Mouse (Mus musculus) myocyte (in vitro differentiated cells): ENCODE results near the gene Lsm2. TPM values are rescaled to one million over a fixed set of nuclear protein-coding genes. Genes with fewer than 3 reads are reported as not detected.

Experiments
- H3K27me3 ChIP-seq: one replicate; pipeline ENCODE4 v1.6.1; 2011; ENCODE audit not compliant: control insufficient read depth, insufficient read depth, insufficient read length
- H3K36me3 ChIP-seq: one replicate; pipeline ENCODE4 v1.6.1; 2011; ENCODE audit not compliant: control insufficient read depth, insufficient read depth
- H3K4me2 ChIP-seq: one replicate; pipeline ENCODE4 v1.6.1; 2011; ENCODE audit warnings: low read depth, control low read depth
- H3K4me3 ChIP-seq: one replicate; pipeline ENCODE4 v1.5.1; 2011; ENCODE audit warnings: mild to moderate bottlenecking, control low read depth, moderate library complexity
- H3K79me2 ChIP-seq: one replicate; pipeline ENCODE4 v1.6.1; 2011; ENCODE audit not compliant: control insufficient read depth, insufficient read depth
- H3ac ChIP-seq: one replicate; pipeline ENCODE4 v1.6.1; 2011; ENCODE audit not compliant: control insufficient read depth, insufficient read length
- CEBPB ChIP-seq: IDR thresholded peaks from 2 replicates; pipeline ENCODE4 v1.6.1; 2011; ENCODE audit warnings: mild to moderate bottlenecking, moderate library complexity; ENCODE audit not compliant: poor library complexity, insufficient read depth, severe bottlenecking
- E2F4 ChIP-seq: IDR thresholded peaks from one replicate; pipeline ENCODE4 v1.6.1; 2011; ENCODE audit warnings: mild to moderate bottlenecking, control low read depth, moderate library complexity; ENCODE audit not compliant: insufficient read depth
- MAX ChIP-seq: IDR thresholded peaks from one replicate; pipeline ENCODE4 v1.6.1; 2011; ENCODE audit warnings: low read depth, mild to moderate bottlenecking, control low read depth
- MYOD1 ChIP-seq, 3 experiments: IDR thresholded peaks; one replicate each; pipeline ENCODE4 v1.6.1; 2011; ENCODE audit warnings: control low read depth in 2 of 3, low read depth in 2 of 3, mild to moderate bottlenecking in 2 of 3, moderate library complexity in 1 of 3; ENCODE audit not compliant: insufficient read length in 2 of 3, control insufficient read depth in 1 of 3
- MYOG ChIP-seq, 3 experiments: IDR thresholded peaks; one replicate each; pipeline ENCODE4 v1.6.1; 2011; ENCODE audit warnings: control low read depth in 2 of 3, low read depth in 2 of 3, mild to moderate bottlenecking in 2 of 3; ENCODE audit not compliant: insufficient read length in 2 of 3, control insufficient read depth in 1 of 3, insufficient read depth in 1 of 3
- POLR2A ChIP-seq: IDR thresholded peaks from one replicate; pipeline ENCODE4 v1.6.1; 2011; ENCODE audit warnings: low read depth, mild to moderate bottlenecking, control low read depth, moderate library complexity; ENCODE audit not compliant: insufficient read length
- POLR2AphosphoS2 ChIP-seq: IDR thresholded peaks from one replicate; pipeline ENCODE4 v1.6.1; 2011; ENCODE audit warnings: low read depth, control low read depth; ENCODE audit not compliant: insufficient read length
- REST ChIP-seq: IDR thresholded peaks from one replicate; pipeline ENCODE4 v1.6.1; 2011; ENCODE audit warnings: mild to moderate bottlenecking, control low read depth, moderate library complexity; ENCODE audit not compliant: insufficient read depth, insufficient read length
- SRF ChIP-seq: IDR thresholded peaks from one replicate; pipeline ENCODE4 v1.6.1; 2011; ENCODE audit warnings: low read depth; ENCODE audit not compliant: control insufficient read depth, insufficient read length
- TCF12 ChIP-seq: IDR thresholded peaks from one replicate; pipeline ENCODE4 v1.6.1; 2011; ENCODE audit warnings: mild to moderate bottlenecking, control low read depth; ENCODE audit not compliant: poor library complexity, insufficient read depth, severe bottlenecking
- TCF3 ChIP-seq: IDR thresholded peaks from one replicate; pipeline ENCODE4 v1.6.1; 2011; ENCODE audit warnings: low read depth, control low read depth; ENCODE audit not compliant: insufficient read length
- USF1 ChIP-seq: IDR thresholded peaks from one replicate; pipeline ENCODE4 v1.6.1; 2011; ENCODE audit warnings: low read depth, mild to moderate bottlenecking, control low read depth, moderate library complexity
- polyA plus RNA-seq: library from polyadenylated mRNA; unstranded; fragments of >200 nt; fragmentation: generic; extraction: Trizol; gene quantifications from one replicate; pipeline ENCODE4 v1.2.1, GENCODE M21; 2012; ENCODE audit warnings: missing spikeins

Lsm2 gene
- polyA plus RNA-seq, 1 experiment, result 52.3 TPM

DNA sequence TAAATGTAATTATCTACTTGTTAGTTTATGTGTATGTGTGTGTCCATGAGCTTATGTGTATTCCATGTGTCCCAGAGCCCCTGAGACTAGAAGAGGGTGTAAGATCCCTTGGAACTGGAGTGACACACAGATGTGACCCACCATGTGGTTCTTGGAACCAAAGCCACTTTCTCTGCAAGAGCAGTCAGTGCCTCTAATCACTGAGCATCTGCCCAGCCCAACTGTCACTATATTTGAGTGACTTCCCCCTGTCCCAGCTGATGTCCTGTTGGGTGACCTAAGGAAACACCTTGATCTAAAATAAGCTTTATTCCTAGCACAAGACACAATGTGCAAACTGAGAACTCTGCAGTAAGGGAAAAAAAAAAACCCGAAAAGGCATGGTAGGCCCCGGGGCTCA is 46.7 kb downstream of the Lsm2 start:
- TF ChIP-seq CEBPB (no peak), MYOG (IDR thresholded peaks at IDR 0.05; ENCODE audit: control insufficient read depth in 1 of 3, insufficient read depth in 1 of 3, insufficient read length in 2 of 3, low read depth in 2 of 3) (no peak), MYOD1 (IDR thresholded peaks at IDR 0.05; ENCODE audit: control insufficient read depth in 1 of 3, insufficient read length in 2 of 3, low read depth in 2 of 3) (no peak), POLR2A (no peak), MAX (no peak)
- no peak overlapping the region for H3K4me3 ChIP-seq
- H3K4me2 ChIP-seq, result no peak overlapping the region
- H3ac ChIP-seq, result no peak overlapping the region
- no peaks in the 10 kb centered on the region for H3K27me3 ChIP-seq
- H3K36me3 ChIP-seq, result no peaks in the 10 kb centered on the region
- no peaks in the 10 kb centered on the region for H3K79me2 ChIP-seq

DNA sequence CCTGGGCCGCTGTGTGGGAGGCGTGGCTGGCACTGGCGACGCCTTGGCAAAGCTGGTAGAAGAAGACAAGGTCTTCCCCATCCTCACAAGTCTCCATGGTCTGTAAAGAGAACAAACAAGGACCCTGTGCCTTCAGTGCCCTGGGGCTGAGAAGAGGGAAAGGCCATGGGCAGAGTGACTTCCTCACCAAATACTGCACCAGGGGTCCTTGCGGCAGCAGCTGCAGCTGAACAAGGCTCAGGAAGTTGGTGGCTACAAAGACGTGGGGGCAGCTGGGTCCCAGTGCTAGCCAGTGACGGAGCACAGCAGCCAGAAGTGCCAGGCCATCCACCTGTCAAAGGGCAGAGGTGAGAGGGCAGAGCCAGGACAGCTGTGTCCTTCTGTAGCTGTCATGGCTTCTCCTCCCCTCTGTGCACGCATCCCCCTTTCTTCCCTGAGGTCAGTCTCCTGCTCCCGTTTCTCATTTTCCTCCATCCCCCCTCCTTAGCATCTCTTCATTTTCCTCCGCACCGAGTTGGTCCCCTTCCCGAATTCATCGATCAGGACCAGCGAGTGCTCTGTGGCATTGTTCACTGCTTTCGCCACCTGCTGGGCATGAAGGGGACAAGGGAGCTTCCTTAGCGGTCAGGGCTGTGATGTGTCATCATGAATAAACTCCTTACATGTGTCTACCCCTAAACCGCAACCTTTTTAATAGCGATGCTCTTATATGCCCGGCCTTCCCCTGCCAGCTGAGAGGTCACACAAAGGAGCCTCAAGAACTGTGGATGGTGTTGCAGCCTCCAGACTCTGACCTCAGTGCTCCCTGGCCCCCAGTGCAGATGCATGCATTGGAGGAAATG is 48.2 kb downstream of the Lsm2 start:
- H3K4me2 ChIP-seq, result peak overlapping the region; percentile 45
- no peak overlapping the region for H3ac ChIP-seq
- H3K36me3 ChIP-seq, result no peaks in the 10 kb centered on the region
- H3K4me3 ChIP-seq, result no peak overlapping the region
- no peaks in the 10 kb centered on the region for H3K27me3 ChIP-seq
- TF ChIP-seq E2F4 (no peak), MYOG (IDR thresholded peaks at IDR 0.05; ENCODE audit: control insufficient read depth in 1 of 3, insufficient read depth in 1 of 3, insufficient read length in 2 of 3, low read depth in 2 of 3) (peak in 2 of 3 experiments; percentile 75 to 80), USF1 (no peak), TCF12 (no peak), TCF3 (no peak), POLR2AphosphoS2 (no peak), MYOD1 (IDR thresholded peaks at IDR 0.05; ENCODE audit: control insufficient read depth in 1 of 3, insufficient read length in 2 of 3, low read depth in 2 of 3) (peak in 2 of 3 experiments; percentile 56 to 86)
- H3K79me2 ChIP-seq, result no peaks in the 10 kb centered on the region

DNA sequence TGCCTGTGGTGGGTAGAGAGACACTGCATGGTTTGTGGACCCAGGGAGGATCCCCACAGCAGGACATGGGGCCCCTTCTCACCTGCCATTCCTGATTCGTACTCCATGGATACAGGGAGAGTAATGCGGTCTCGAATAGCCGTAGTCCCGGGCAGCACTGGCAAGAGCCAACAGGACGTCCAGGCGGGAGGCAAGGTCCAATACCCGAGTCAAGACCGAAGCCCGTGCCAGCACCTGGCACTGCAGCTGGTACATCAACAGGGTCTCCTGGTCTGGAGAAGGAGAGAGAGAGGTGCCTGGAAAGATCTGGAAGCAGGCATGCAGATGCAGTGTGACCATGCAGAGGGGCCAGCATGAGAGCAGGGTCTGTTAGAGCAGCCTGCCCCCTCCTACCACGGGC is 49.6 kb downstream of the Lsm2 start:
- TF ChIP-seq CEBPB (no peak), MAX (no peak), POLR2AphosphoS2 (no peak), USF1 (no peak), MYOG (IDR thresholded peaks at IDR 0.05; ENCODE audit: control insufficient read depth in 1 of 3, insufficient read depth in 1 of 3, insufficient read length in 2 of 3, low read depth in 2 of 3) (no peak)
- no peak overlapping the region for H3ac ChIP-seq
- no peak overlapping the region for H3K4me3 ChIP-seq
- no peaks in the 10 kb centered on the region for H3K79me2 ChIP-seq
- no peaks in the 10 kb centered on the region for H3K36me3 ChIP-seq
- H3K27me3 ChIP-seq, result no peaks in the 10 kb centered on the region
- no peak overlapping the region for H3K4me2 ChIP-seq

DNA sequence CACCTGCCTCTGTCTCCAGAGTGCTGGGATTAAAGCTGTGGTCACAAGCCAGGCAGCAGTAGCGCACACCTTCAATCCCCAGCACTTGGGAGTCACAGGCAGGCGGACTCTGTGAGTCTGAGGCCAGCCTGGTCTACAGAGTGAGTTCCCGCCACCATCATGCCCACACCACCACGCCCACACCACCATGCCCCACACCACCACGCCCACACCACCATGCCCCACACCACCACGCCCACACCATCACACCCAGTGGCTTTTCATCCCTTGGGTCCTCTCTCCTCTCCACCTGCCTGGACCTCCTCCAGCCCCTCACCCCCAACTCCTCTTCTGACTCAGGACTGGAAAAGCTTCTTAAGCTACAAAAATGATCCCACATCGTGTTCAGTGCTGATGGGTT is 50.2 kb downstream of the Lsm2 start:
- H3K27me3 ChIP-seq, result no peaks in the 10 kb centered on the region
- no peak overlapping the region for H3K4me2 ChIP-seq
- no peak overlapping the region for H3ac ChIP-seq
- TF ChIP-seq TCF12 (no peak), MYOD1 (IDR thresholded peaks at IDR 0.05; ENCODE audit: control insufficient read depth in 1 of 3, insufficient read length in 2 of 3, low read depth in 2 of 3) (no peak), E2F4 (no peak), MYOG (IDR thresholded peaks at IDR 0.05; ENCODE audit: control insufficient read depth in 1 of 3, insufficient read depth in 1 of 3, insufficient read length in 2 of 3, low read depth in 2 of 3) (no peak), USF1 (no peak), CEBPB (no peak), TCF3 (no peak), SRF (no peak), REST (no peak), MAX (no peak), POLR2AphosphoS2 (no peak), POLR2A (no peak)
- no peaks in the 10 kb centered on the region for H3K79me2 ChIP-seq
- no peaks in the 10 kb centered on the region for H3K36me3 ChIP-seq
- no peak overlapping the region for H3K4me3 ChIP-seq

DNA sequence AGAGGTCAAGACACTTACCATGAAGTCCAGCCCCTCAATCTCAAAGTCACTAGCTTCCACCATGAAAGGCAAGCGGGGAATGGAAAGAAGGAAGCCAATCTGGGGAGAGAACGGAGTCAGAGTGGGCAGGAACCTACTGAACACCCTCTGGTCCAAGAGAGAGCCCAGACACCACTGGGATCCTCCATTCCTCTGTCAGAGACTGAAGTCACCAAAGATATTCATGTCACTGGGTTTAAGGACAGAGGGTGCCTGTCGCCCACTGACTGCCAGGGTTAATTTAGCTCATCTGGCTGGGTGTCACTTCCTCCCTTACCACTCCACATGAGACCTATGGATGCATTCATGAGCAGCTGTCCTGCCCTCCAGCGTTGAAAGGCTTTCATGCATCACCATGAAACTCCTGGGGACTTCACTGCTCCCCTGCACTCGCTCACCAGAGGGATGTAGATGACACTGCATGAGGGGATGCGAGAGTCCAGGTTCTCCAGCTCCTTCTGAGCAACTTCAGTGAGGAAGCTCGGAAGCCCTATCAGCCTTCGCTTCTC is 50.7 kb downstream of the Lsm2 start:
- no peaks in the 10 kb centered on the region for H3K27me3 ChIP-seq

More for the DNA sequence above, 50.7 kb downstream of the Lsm2 start:
- Histone ChIP-seq H3K4me2 (no peak overlapping the region), H3K4me3 (no peak overlapping the region), H3K36me3 (no peaks in the 10 kb centered on the region), H3ac (no peak overlapping the region), H3K79me2 (no peaks in the 10 kb centered on the region)
- no peak for TF ChIP-seq TCF3
- TF ChIP-seq MYOG (IDR thresholded peaks at IDR 0.05; ENCODE audit: control insufficient read depth in 1 of 3, insufficient read depth in 1 of 3, insufficient read length in 2 of 3, low read depth in 2 of 3), result no peak
